Mouse (Mus musculus) cerebellum, postnatal 36 days (tissue): ENCODE measurements around the gene Hnf1a.
A peak's percentile ranks its signal among the peaks of the same experiment; 100 is the strongest.
"Not testable (repeated sequence)": the region's sequence is repeated elsewhere in the genome, so short reads cannot be mapped to it uniquely, and the experiment has no call there.

Source experiments
- DNase-seq, 2 experiments: peaks; one replicate each; pipeline ENCODE4 v3.0.0; 2021 to 2022; ENCODE audit warnings: mixed read lengths in 2 of 2

Gene Hnf1a

DNA sequence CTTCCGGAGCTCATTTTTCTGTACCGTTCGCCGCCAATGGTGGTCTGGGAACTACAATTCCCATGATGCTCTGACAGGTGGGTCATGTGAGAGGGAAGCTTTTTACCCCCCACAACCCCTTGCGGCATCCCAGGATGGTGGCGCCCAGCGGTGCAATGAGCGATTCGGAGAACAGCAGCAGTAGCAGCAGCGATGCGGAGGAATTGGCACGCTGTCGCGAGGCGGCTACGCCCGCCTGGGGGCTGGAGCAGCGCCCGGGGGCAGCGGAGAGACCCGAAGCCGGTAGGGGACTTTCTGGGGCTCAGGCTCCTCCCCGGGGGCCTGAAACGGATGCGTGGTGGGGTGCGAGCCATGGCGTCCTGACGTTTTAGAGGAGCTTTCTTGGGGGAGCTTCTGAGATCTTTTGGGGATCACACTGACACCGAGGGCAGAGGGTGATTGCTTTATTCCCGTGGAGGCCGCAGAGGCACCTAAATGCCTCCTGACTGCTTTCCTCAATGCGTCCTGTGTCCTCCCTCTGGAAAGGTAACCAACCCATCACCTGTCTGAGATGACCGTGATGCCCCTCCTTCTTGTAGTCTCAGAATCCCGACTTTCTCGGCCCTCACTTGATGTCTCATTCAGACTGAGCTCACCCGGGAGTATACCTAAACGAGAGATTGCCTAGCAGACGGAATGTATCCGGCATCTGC, 28.7 kb downstream of the Hnf1a start, which contains the start of gene 2210016L21Rik:
Gene 2210016L21Rik, plus strand, starts transcription at position 85 of the 692 bp plus-strand sequence.
- DNase-seq = peak; percentile 81 to 82

DNA sequence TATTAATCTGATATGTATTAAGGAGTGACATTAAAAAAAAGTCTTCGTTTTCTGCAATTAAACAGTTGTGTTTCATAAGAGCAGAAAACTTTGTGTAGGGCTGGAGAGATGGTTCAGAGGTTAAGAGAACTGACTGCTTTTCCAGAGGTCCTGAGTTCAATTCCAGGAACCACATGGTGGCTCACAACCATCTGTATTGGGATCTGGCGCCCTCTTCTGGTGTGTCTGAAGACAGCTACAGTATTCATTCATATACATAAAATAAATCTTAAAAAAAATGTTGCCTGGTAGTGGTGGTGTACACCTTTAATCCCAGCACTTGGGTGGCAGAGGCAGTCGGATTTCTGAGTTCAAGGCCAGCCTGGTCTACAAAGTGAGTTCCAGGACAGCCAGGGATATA, 29.8 kb downstream of the Hnf1a start:
- peak in 1 of 2 experiments; percentile 13 for DNase-seq

DNA sequence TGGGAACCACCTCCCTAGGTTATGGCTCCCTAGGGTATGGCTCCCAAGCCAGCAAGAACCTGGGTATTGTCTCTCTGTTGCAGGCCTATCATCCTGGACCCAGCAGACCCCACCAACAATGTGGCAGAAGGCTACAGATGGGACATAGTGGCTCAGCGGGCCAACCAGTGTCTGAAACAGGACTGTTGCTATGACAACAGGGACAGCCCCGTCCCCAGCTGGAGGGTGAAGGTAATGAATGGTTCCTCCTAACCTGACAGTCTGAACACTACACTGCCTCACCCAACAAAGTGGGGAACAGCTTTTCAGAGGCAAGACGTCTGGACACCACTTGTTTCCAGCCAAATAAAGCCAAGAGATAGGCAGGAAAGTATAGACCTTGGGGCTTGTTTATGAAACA, 35.1 kb downstream of the Hnf1a start:
- DNase-seq = no peak

DNA sequence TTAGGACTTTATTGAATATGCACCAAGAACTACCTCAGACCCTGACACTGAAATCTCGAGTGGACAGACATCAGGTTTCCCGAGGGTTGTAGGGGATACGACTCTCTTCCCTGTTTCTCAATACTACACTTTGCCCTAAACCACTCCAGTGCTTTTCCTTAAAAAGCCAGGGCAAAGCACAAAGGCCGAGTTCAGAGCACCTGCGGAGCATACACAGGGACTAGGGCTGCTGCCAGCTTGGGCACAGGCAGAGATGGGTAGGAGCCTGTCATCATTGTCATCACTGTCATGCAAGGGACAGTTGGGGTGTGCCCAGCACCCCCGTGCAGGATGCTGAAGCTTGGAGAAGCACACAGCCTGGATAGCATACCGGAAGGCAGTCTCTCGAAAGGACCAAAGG, 37.7 kb downstream of the Hnf1a start:
- no peak for DNase-seq

DNA sequence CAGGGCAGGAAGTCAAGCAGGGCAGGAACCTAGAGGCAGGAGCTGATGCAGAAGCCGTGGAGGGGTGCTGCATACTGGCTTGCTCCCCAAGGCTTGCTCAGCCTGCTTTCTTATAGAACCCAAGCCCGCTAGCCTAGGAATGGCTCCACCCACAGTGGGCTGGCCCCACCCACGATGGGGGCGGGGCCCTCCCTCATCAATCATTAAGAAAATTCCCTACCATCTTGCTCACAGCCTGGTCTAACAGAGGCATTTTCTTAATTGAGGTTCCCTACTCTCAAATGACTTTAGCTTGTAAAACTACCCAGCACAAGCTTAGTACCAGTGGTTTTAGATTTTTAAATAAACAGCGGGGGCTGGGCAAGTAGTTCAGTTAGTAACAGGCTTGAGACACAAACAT, 39.3 kb downstream of the Hnf1a start:
- no peak for DNase-seq

DNA sequence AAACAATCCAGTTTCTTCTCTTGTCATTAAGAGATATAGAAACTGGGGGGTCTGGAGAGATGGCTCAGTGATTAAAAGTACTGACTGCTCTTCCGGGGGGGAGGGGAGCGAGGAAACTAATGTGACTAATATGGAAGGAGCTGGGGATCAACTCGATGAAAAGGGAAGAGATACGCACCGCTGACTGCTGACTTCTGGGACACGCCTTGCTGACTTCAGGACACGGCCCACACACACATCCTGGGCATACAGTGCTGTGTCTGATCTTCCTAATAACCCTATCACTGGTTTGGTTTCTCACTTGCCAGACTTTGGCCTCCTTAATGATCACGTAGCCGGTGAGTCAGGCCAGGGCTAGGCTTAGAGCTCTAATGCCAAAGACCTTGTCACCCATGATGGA, 44.1 kb downstream of the Hnf1a start:
- DNase-seq = no peak

DNA sequence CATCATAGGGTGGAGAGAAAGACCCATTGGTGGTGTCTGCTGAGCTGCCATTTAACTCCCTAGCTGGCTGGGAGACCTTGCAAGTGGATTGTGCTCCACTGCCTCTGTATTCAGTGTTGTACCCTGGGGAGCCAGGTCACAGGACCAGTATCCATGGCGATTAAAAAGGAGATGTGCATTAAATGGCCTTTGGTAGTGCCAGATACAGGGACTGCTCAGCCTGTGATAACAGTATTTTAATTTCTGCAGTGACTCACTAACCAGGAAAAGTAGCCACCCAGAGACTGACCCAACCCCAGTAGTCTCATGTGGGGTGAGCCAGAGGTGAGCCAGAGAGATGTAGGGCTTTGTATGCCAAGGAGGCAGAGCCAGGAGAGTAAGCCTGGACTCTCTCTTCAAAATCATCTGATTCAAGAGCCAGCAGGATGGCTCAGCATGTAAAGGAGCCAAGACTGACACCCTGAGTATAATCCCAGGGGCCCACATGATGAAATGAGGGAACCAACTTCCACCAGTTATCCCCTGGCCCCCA, 44.7 kb downstream of the Hnf1a start:
- no peak for DNase-seq

DNA sequence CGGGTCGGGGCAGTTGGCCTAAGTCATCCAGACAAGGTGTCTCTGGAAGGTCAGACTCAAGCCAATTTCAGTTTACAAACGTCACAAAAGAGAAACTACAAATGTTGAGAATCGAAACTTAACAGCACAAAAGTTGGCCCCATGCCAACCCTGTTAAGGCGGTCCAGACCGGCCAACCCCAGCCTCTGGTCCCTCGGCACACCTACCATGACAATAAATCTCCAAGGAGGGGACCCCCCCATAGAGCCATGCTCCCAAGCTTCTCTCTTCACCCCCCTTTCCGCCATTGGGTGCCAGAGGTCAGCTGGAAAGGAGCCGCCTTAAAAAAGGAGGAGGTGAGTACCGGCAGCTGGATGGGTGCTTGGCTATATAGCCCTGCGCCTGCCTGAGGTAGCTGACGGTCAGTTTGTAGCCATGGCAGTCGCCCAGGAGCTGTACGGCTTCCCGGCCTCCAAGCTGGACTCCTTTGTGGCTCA, 47.9 kb downstream of the Hnf1a start, which contains the start of gene Oasl1:
Gene Oasl1, plus strand, starts transcription at position 243 of the 476 bp plus-strand sequence.
- DNase-seq = peak in 1 of 2 experiments; percentile 16

DNA sequence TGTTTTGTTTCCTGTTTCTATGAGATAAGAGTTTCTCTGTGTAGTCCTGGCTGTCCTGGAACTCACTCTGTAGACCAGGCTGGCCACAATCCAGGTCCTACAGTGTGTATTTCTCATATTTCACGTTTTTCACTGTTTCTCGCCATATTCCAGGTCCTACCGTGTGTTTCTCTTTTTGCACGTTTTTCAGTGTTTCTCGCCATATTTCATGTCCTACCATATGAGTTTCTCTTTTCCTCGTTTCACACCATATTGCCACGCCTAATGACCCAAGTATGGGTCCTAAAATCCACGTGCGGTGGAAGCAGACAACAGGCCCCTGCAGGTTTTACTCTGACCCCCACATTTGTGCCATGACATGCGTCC, 48.5 kb downstream of the Hnf1a start:
- DNase-seq = no peak

DNA sequence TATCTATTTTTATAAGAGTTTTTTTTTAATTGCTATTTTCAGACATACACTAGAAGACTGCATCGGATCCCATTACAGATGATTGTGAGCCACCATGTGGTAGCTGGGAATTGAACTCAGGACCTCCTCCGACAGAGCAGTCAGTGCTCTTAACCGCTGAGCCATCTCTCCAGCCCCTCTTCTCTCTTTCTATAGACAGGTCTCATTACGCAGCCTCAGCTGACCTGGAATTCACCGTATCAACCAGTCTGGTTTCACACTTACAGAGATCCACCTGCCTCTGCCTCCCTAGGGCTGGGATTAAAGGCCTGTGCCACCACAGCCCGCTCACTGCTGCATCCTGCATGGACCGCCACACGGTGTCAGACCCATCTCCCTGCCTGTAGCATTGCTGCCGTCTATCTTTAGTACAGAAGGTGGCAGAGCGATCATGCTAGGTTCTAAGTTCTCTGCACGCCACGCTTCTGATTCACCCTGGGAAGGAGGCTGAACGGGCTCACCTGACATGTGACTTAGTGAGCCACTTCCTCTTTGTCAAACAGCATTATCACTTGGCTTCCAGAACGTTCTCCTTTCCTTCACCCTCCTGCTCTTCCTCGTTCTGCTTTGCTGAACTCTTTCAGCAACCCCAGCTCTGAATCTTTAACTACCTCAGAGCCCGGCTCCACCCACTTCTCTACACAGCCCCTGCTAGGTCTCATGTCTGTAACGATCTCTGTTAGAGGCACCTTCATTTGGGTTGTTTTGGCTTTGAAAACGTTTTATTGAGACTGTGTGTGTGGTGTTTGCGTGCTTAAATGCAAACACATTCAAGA, 49.1 kb downstream of the Hnf1a start:
- no peak for DNase-seq

DNA sequence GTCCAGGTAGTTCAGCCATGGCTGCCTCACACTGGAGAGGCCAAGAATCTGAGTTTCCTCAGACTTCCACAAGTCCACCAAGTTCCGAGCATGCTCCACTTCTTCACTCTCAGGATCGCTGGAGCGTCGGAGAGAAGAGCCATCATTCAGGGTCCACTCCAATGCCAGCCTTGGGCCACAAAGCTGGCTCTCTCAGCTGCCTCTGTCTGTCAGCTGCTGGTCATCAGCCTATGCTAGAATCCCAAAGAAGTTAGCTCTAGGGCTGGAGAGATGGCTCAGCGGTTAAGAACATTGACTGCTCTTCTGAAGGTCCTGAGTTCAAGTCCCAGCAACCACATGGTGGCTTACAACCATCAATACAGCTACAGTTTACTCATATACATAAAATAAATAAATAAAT, 53.5 kb downstream of the Hnf1a start:
- not testable (repeated sequence) for DNase-seq

DNA sequence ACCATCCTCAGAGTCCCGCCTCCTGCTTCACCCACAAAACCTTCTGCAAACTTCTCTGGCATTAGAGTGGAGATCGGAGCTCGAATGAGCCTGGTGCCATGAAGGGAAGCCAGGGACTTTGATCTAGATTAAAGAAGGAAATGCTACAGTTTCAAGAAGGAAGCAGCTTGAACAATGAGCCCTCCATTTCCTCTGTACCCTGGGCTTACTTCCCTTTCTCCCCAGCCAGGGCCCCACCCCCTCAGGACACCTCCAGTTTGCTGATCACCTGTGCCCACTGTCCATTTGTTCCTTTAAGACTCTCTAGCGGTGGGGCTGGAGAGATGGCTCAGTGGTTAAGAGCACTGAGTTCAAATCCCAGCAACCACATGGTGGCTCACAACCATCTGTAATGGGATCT, 54.1 kb downstream of the Hnf1a start:
- no peak for DNase-seq

DNA sequence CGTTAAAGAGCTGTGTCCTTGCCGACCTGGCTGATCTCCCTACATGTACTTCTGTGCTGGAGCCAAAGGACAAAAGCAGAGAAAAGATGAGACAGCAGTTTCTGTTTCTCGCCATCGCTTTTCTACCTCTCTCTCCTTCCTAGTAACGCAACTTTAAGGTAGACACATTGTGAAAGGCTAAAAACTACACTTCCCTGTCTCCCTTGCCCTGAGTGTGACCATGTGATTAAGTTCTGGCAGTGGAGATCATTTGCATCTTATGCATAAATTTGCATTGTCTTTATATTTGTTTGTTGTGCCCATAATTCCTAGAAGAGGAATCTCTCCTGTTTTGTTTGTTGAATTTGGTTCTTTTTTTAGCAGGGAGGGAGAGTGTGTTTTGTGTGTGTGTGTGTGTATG, 55.0 kb downstream of the Hnf1a start:
- DNase-seq = no peak

DNA sequence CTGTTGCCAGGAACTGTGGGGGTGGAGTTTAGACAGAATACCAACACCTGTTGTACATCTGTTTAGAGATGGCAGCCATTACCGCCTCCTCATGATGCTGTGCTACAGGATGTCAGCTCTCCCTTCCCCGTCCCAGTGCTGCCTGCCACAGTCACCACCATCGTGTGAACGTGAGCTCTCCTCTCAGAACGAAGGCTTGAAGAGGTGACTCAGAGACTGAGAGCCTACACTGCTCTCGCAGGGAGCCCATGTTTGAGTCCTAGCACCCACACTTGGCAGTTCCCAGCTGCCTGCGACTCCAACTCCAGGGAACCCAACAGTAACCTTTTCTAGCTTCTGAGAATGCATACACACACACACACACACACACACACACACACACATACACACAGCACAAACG, 56.0 kb downstream of the Hnf1a start:
- no peak for DNase-seq

DNA sequence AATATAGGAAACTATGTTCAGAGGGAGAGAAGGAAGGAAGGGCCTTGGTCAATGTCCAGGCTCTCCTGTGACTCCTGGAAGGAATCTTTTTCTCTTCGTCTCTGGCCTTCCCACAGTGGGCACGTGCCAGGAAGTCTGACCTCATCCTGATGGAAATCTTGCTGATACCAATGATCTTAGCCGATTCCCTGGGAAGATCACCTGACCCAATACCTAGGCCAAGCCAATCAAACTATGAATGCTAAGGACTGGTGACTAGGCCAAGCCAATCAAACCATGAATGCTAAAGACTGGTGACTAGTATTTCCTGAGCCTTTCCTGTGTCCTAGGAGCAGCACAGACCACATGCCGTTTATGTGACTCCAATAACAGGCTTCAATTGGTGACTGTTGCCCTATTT, 57.2 kb downstream of the Hnf1a start:
- no peak for DNase-seq

DNA sequence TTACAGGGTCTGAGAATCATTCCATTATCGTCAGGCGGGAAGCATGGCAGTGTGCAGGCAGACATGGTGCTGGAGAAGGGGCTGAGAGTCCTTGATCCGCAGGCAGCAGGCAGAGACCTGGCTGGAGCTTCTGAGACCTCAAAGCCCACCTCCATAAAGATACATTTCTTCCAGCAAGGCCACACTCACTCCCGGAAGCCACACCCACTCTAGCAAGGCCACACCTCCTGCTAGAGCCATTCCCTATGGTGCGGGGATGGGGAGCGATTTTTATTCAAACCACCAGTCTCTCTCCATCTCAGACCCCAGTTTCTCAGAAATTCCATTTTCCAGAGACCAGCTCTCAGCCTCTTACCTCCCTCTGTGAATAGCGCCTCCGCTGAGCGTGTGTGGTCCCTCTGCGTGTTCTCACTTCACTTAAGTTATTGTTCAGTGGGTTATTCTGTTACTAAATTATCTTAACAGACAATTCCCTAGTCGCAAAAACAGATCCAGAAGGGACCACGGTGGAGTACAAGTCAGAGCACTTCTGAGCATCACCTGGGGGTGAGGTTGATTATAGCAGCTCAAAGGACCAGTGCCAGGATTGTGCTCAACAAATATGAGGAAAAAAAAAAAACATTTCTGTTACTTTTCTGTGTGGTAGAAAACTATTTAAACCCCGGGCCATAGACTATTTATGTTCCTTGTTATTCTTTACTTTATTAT, 62.1 kb downstream of the Hnf1a start:
- DNase-seq = no peak

DNA sequence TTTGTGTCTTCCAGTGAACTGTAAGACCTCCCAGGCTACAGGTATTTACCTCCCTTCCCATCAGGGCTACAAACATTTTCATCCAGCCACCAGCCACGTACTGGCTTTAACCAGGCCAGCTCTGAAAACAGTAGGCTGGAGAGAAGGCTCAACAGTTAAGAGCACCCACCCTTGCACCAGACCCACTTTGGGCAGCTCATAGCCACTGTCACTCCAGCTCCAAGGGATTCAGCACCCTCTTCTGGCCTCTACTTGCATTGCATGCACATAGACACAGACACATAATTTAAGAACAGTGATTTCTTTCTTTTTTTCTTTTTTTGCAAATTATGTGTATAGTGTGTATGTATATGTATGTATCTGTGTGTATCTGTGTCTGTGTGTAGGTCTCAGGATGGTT, 68.5 kb downstream of the Hnf1a start:
- peak in 1 of 2 experiments; percentile 18 for DNase-seq
